ENCODE assay signal across 1 mouse cellular context in the genomic region with DNA sequence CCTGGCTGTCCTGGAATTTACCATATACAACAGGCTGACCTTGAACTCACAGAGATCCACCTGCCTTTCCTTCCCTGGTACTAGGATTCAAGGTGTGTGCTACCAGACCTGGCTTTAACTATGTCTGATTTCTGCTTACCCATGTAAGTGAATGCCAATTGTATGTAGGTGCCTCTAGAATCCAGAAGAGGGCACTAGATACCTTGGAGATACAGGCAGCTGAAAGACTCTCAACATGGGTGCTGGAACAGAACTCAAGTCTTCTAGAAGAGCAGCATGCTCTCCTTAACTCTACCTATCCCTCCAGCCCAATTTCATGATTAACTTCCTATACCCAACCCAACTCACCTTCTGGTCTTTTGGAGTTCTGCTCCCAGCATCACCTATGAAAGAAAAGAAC.
A peak's percentile ranks its signal among the peaks of the same experiment; 100 is the strongest.
TF ChIP-seq lines count a peak whose summit lies in the region.

No protein-coding gene starts in this region.

TF ChIP-seq in MEL, 35 proteins besides CTCF, POLR2A, EP300 and RAD21 (continued from another document):
- TF ChIP-seq MYC (IDR thresholded peaks at IDR 0.05; ENCODE audit: low read depth, low read length): peak; percentile 79
